Mouse (Mus musculus): Measurements from ENCODE around the gene Icmt. TPM values are rescaled to one million over a fixed set of nuclear protein-coding genes. Genes with fewer than 3 reads are reported as not detected.

The Icmt gene
- polyA plus RNA-seq, 1 experiment from 2014 or later, result 15.3 TPM

DNA sequence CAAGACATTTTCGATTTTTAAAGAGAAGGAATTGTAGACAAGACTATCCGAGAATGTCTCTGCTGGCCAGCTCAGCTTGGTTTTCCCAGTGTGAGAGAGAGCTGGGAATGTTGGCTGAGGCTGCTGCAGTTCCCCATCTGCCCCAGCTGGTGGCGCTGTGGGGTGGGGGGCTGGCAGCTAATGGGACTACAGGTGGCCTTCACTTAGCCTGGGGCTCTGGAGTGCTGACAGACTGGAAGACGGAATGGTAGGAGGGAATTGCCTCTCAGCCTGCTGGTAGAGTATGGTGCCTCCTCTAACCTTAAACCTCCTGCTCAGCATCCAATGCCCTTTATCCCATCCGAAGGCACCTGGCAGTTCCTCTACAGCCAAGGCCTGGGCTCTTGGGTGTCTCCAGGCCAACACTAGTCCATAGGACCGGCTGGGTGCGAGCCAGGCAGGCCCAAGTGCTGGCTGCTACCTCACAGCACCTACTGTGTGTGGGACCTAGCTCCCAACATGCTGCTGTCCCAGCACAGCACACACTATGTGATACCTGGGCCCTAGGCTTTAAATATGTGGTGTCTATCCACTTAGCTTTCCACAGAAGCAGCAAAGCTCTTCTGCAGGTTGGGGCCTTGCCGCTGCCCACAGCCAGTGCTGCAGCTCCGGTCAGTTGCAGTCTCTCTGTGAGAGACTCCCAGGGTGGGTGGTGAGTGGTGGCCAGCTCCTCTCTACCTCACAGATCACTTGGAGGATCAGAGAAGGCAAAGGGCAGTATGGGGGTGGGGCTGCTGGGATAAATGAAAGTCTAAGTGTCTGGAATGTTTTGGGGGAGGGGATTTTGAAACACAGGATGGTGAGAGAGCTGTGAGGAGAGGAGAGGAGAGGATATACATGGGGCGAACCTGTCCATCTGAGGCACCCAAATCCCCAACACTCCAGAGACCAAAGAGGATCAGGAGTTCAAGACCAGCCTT lies 20.4 kb upstream of the Icmt start:
- Histone ChIP-seq H3K4me2 (no peak overlapping the region), H3K9ac (no peak overlapping the region), H3K4me1 (replicated peaks) (peaks cover 45% of the 10 kb centered on the region), H3K4me3 (no peak overlapping the region), H3K27me3 (peaks cover 28% of the 10 kb centered on the region), H3K9me3 (replicated peaks) (no peaks in the 10 kb centered on the region), H3K36me3 (peaks cover 16% of the 10 kb centered on the region; the same call in 1 of the 2 replicates), H3K27ac (no peak overlapping the region)
- ATAC-seq (replicated peaks; ENCODE audit: insufficient number of reproducible peaks, insufficient read depth, low FRiP score, low read depth), result no peak
- WGBS, result 56% methylated on average over 10 of the region's 10 CpGs

DNA sequence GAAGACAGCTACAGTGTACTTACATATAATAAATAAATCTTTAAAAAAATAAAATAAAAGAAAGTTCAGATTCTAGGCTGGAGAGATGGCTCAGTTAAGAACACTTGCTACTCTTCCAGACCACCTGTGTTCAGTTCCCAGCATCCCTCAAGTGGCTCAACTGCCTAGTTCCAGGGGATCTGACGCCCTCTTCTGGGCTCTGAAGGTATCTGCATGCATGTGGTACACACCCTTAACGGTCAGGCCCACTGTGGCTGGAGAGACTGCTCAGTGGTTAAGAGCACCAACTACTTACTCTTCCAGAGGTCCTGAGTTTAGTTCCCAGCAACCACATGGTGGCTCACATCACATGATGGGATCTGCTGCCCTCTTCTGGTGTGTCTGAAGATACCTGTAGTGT lies 19.1 kb upstream of the Icmt start:
- Histone ChIP-seq H3K4me1 (replicated peaks) (peaks cover 36% of the 10 kb centered on the region), H3K9ac (no peak overlapping the region), H3K4me3 (no peak overlapping the region), H3K9me3 (replicated peaks) (no peaks in the 10 kb centered on the region), H3K27me3 (peaks cover 41% of the 10 kb centered on the region), H3K27ac (no peak overlapping the region), H3K4me2 (no peak overlapping the region), H3K36me3 (peaks cover 16% of the 10 kb centered on the region; the same call in 1 of the 2 replicates)
- WGBS, result 74% methylated on average over 2 of the region's 2 CpGs
- ATAC-seq (replicated peaks; ENCODE audit: insufficient number of reproducible peaks, insufficient read depth, low FRiP score, low read depth), result no peak

DNA sequence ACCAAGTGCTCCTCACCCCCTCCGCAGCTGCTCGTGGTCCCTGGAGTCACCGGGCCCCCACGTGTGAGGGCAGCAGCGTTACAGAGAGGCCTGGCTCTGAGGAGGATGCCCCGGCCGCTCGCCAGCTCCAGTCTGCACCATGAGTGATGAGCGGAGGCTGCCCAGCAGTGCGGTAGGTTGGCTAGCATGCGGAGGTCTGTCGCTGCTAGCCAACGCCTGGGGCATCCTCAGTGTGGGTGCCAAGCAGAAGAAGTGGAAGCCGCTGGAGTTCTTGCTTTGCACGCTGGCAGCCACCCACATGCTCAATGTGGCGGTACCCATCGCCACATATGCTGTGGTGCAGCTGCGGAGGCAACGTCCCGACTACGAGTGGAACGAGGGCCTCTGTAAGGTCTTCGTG lies 18.0 kb upstream of the Icmt start:
- Histone ChIP-seq H3K9ac (no peak overlapping the region), H3K4me3 (no peak overlapping the region), H3K27ac (no peak overlapping the region), H3K27me3 (peaks cover 52% of the 10 kb centered on the region), H3K9me3 (replicated peaks) (no peaks in the 10 kb centered on the region), H3K36me3 (peaks cover 16% of the 10 kb centered on the region; the same call in 1 of the 2 replicates), H3K4me1 (replicated peaks) (peaks cover 34% of the 10 kb centered on the region), H3K4me2 (no peak overlapping the region)
- WGBS, result 87% methylated on average over 23 of the region's 23 CpGs
- ATAC-seq (replicated peaks; ENCODE audit: insufficient number of reproducible peaks, insufficient read depth, low FRiP score, low read depth), result no peak

DNA sequence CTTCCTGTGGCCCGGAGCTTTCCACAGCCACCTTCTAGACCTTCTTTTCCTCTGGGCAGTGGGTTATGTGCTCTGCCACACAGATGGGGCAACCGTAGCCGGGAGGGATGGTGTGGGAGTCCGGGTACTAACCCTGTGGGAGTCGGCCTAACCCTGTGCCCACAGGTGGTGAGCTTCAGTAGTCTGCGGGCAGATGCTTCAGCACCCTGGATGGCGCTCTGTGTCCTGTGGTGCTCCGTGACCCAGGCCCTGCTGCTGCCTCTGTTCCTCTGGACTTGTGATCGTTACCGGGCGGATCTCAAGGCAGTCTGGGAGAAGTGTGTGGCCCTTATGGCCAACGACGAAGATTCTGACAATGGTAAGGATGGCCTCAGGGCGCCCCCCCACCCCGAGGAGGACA lies 15.4 kb upstream of the Icmt start:
- H3K4me3 ChIP-seq, result no peak overlapping the region
- peaks cover 67% of the 10 kb centered on the region for H3K27me3 ChIP-seq
- H3K36me3 ChIP-seq, result peaks cover 16% of the 10 kb centered on the region; the same call in 1 of the 2 replicates
- peaks cover 19% of the 10 kb centered on the region for H3K4me1 ChIP-seq (replicated peaks)
- H3K4me2 ChIP-seq, result no peak overlapping the region
- H3K9ac ChIP-seq, result no peak overlapping the region
- WGBS, result 65% methylated on average over 15 of the region's 15 CpGs
- ATAC-seq (replicated peaks; ENCODE audit: insufficient number of reproducible peaks, insufficient read depth, low FRiP score, low read depth), result no peak
- H3K9me3 ChIP-seq (replicated peaks), result no peaks in the 10 kb centered on the region
- no peak overlapping the region for H3K27ac ChIP-seq

DNA sequence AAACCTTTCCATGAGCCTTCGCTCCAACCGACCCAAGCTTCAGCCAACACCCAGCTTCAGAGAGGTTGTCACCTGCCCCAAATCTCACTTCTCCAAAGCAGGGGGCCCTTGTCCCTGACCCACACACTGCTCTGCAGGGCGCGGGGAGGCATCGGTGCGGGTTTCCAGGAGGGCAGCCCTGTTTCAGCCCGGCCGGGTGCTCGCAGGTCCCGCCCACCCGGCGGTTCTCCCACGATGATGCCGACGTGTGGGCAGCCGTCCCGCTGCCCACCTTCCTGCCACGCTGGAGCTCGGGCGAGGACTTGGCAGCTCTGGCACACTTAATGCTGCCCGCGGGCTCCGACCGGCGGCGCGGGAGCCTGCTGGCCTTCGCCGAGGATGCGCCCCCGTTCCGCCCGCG lies 14.3 kb upstream of the Icmt start:
- H3K4me2 ChIP-seq, result peak overlapping the region; percentile 67
- 21% methylated on average over 34 of the region's 34 CpGs for WGBS
- peak overlapping the region; percentile 35 for H3K4me3 ChIP-seq
- H3K36me3 ChIP-seq, result peaks cover 16% of the 10 kb centered on the region; the same call in 1 of the 2 replicates
- H3K9me3 ChIP-seq (replicated peaks), result no peaks in the 10 kb centered on the region
- no peak for ATAC-seq (replicated peaks; ENCODE audit: insufficient number of reproducible peaks, insufficient read depth, low FRiP score, low read depth)
- 0 out of 2 replicates have a peak overlapping the region, but pooled peaks have one; percentile 40 for H3K9ac ChIP-seq
- H3K27ac ChIP-seq, result no peak overlapping the region
- peaks cover 22% of the 10 kb centered on the region for H3K4me1 ChIP-seq (replicated peaks)
- peaks cover 78% of the 10 kb centered on the region for H3K27me3 ChIP-seq

DNA sequence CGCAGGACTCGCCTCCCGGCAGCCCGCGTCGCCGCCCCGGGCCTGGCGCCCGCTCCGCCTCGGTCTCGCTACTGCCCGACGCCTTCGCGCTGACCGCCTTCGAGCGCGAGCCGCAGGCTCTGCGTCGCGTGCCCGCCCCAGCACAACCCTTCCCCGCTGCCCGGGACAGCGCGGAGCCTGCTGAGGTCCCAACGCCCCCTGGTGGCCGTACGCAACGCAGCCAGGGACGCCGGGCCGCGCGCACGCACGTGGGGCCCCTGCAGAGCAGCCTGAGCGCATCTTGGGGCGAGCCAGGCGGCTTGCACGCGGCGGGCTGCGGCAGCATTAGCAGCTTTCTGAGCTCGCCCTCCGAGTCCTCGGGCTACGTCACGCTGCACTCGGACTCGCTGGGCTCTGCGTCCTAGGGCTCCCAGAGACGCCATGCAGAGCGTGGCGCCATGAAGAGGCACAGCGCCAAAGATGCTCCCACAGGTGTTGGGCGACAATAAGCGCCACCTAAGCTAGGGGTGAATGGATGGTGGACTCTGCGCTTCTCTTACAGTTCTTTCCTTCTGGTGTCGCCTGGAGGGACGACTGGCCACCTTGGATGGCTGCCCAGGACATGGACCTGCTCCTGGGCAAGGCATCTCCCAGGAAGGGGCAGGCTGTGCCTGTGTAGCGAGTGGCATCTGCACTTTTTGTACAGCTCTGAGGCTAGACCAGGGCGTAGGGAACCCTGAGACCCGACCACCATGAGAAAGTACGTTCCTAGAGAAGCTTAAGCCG lies 13.7 kb upstream of the Icmt start:
- Histone ChIP-seq H3K4me1 (replicated peaks) (peaks cover 22% of the 10 kb centered on the region), H3K36me3 (peaks cover 14% of the 10 kb centered on the region; the same call in 1 of the 2 replicates), H3K9ac (0 out of 2 replicates have a peak overlapping the region, but pooled peaks have one; percentile 40), H3K27me3 (peaks cover 85% of the 10 kb centered on the region), H3K4me3 (peak overlapping the region; percentile 35), H3K4me2 (peak overlapping the region; percentile 67), H3K27ac (no peak overlapping the region), H3K9me3 (replicated peaks) (no peaks in the 10 kb centered on the region)
- 8% methylated on average over 60 of the region's 70 CpGs for WGBS
- ATAC-seq (replicated peaks; ENCODE audit: insufficient number of reproducible peaks, insufficient read depth, low FRiP score, low read depth), result peak; percentile 75

DNA sequence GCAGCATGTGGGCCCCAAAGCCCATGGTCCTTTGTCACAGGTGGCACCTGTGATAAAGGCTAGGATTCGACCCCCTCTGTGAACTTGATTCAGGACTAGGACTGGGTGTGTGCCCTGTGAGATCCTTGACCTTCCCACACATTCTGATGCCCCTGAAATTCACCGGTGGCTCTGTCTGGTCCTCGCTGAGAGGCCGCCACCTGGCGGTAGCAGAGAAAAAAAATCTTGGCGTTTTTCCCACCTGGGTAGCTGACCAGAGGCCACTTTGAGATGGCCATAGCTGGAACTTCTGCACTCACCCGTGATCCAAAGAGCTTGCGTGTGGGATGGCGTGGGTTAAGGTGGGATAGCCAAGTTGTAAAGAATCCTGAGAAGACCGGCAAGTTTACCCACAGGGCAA lies 11.5 kb upstream of the Icmt start:
- Histone ChIP-seq H3K4me1 (replicated peaks) (peaks cover 26% of the 10 kb centered on the region), H3K27ac (no peak overlapping the region), H3K27me3 (peaks cover 91% of the 10 kb centered on the region), H3K4me3 (no peak overlapping the region), H3K4me2 (no peak overlapping the region), H3K9me3 (replicated peaks) (no peaks in the 10 kb centered on the region), H3K9ac (no peak overlapping the region), H3K36me3 (peaks cover 5% of the 10 kb centered on the region; the same call in 1 of the 2 replicates)
- ATAC-seq (replicated peaks; ENCODE audit: insufficient number of reproducible peaks, insufficient read depth, low FRiP score, low read depth), result no peak
- WGBS, result 2% methylated on average over 10 of the region's 10 CpGs

DNA sequence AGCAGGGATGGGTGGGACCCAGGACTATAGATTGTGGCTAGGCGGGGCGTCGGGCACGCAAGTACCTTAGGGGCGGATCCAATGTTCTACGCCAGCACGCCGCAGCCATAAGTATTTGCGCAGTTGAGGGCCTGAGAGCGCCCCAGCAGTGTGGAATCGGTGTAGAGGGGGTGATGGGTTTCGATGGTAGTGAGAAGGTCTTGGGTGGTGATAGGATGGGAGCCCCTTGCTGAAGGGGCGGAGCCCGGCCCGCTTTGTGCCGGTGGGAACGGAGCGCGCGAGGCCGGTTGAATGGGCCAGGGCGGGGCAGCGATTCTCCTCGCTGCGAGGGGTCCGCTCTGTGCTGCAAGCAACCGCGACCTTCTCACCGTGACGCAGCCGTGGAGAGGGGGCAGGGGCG lies 10.8 kb upstream of the Icmt start:
- H3K4me2 ChIP-seq, result peak overlapping the region; percentile 38; the same call in 1 of the 2 replicates
- H3K27me3 ChIP-seq, result peaks cover 91% of the 10 kb centered on the region
- WGBS, result 5% methylated on average over 29 of the region's 32 CpGs
- H3K4me3 ChIP-seq, result no peak overlapping the region
- no peak overlapping the region for H3K9ac ChIP-seq
- no peaks in the 10 kb centered on the region for H3K9me3 ChIP-seq (replicated peaks)
- ATAC-seq (replicated peaks; ENCODE audit: insufficient number of reproducible peaks, insufficient read depth, low FRiP score, low read depth), result no peak
- H3K4me1 ChIP-seq (replicated peaks), result peaks cover 28% of the 10 kb centered on the region
- H3K36me3 ChIP-seq, result no peaks in the 10 kb centered on the region
- H3K27ac ChIP-seq, result no peak overlapping the region

DNA sequence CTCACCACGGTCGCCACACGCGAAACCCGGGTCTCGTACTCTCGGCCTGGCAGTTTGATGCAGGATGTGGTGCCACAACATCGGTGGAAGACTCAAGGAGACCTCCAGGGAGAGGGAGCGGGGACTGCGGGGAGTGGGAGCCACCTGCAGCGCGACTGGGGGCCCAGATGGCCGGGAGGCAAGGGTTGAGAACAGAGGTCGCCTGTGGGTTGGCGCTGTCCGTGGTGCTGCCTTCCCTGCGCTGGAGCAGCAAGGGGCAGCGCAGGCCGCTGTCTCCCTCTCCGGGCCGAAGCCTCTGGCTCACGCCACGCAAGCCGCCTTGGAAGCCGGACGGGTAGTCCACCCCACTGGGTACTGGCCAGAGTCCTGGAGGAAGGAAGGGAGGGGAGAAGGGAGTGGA lies 10.1 kb upstream of the Icmt start:
- H3K9me3 ChIP-seq (replicated peaks), result no peaks in the 10 kb centered on the region
- H3K4me3 ChIP-seq, result no peak overlapping the region
- ATAC-seq (replicated peaks; ENCODE audit: insufficient number of reproducible peaks, insufficient read depth, low FRiP score, low read depth), result no peak
- H3K27me3 ChIP-seq, result peaks cover 91% of the 10 kb centered on the region
- no peak overlapping the region for H3K4me2 ChIP-seq
- no peak overlapping the region for H3K27ac ChIP-seq
- H3K36me3 ChIP-seq, result no peaks in the 10 kb centered on the region
- WGBS, result 8% methylated on average over 26 of the region's 26 CpGs
- peaks cover 28% of the 10 kb centered on the region for H3K4me1 ChIP-seq (replicated peaks)
- no peak overlapping the region for H3K9ac ChIP-seq

DNA sequence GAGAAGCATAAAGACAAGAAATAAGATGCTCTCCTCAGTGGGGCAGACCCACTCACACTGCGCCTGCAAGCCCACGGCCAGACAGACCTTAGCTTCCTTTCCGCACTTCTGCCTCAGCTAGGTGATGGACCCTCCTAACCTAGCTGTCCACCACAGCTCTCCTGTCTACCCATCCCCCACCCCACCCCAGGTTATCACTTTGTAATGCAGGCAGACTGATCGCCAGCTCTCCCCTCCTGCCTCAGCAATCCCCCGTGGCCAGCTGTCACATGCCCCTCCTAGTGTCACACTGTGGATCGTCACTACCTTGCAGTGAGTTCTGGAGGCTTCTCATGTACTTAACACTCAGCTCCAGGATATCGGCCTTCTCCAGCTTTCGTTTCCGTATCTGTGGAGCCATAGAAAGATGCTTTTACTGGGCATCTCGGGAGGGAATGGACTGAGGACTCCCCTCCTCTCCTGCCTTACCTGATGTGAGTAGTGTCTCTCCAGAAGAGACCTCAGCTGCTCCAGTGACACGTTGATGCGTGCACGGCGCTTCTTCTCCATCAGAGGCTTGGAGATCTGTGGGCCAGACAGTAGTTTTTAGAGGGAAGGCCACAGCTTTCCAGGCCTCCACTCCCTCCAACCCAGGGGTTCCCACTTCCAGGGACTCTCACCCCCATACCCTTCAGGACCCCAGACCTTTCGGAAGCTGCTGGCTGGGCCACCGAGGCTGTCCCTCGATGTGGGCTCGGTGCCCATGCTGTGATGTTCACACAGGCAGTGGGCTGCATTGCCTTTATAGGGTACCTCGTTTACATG lies 9.5 kb upstream of the Icmt start:
- Histone ChIP-seq H3K27ac (no peak overlapping the region), H3K36me3 (no peaks in the 10 kb centered on the region), H3K4me3 (no peak overlapping the region), H3K4me2 (no peak overlapping the region), H3K9me3 (replicated peaks) (no peaks in the 10 kb centered on the region), H3K9ac (no peak overlapping the region), H3K27me3 (peaks cover 91% of the 10 kb centered on the region), H3K4me1 (replicated peaks) (peaks cover 28% of the 10 kb centered on the region)
- no peak for ATAC-seq (replicated peaks; ENCODE audit: insufficient number of reproducible peaks, insufficient read depth, low FRiP score, low read depth)
- WGBS, result 23% methylated on average over 19 of the region's 19 CpGs

All from heart, embryonic 15.5 days (tissue).